Mouse (Mus musculus): ENCODE results near the gene Rpl28. TPM values are rescaled to one million over a fixed set of nuclear protein-coding genes. Genes with fewer than 3 reads are reported as not detected.

Gene Rpl28
- polyA plus RNA-seq, 1 experiment from 2014 or later, result 266 TPM

- peak overlapping the region; percentile 39 for H3K4me2 ChIP-seq (ENCODE audit: low read depth, severe bottlenecking)
- peak; percentile 82 for DNase-seq (ENCODE audit: low spot score)
- no peak overlapping the region for H3K27ac ChIP-seq (replicated peaks; ENCODE audit: low read depth, low read length)
- no peaks in the 10 kb centered on the region for H3K27me3 ChIP-seq (ENCODE audit: control insufficient read depth, insufficient read depth, low read length)
- H3K36me3 ChIP-seq (ENCODE audit: control insufficient read depth, insufficient read depth, low read length), result no peaks in the 10 kb centered on the region; the same call in 1 of the 2 replicates
- peak; percentile 77 for ATAC-seq (ENCODE audit: insufficient number of reproducible peaks, low FRiP score, low TSS enrichment, low read depth)
- 1% methylated on average over 30 of the region's 30 CpGs for WGBS
- no peaks in the 10 kb centered on the region for H3K9me3 ChIP-seq (ENCODE audit: control insufficient read depth, low read length)
- peak overlapping the region; percentile 33 for H3K4me3 ChIP-seq (ENCODE audit: low read depth, low read length)
- no peak overlapping the region for H3K9ac ChIP-seq (ENCODE audit: low read length)
- H3K4me1 ChIP-seq (ENCODE audit: control insufficient read depth, insufficient read depth, low read length), result peaks cover 9% of the 10 kb centered on the region
Observed at GRCm38 (mm10) chr7:4751971-4752820, 40.5 kb upstream of the Rpl28 start.

- peak; percentile 94 for ATAC-seq (ENCODE audit: insufficient number of reproducible peaks, low FRiP score, low TSS enrichment, low read depth)
- peak within 1 kb of the TSS; percentile 39 for H3K4me2 ChIP-seq (ENCODE audit: low read depth, severe bottlenecking)
- no peaks in the 10 kb centered on the region for H3K9me3 ChIP-seq (ENCODE audit: control insufficient read depth, low read length)
- no peak within 1 kb of the TSS; the same call in 1 of the 2 replicates for H3K9ac ChIP-seq (ENCODE audit: low read length)
- H3K27me3 ChIP-seq (ENCODE audit: control insufficient read depth, insufficient read depth, low read length), result no peaks in the 10 kb centered on the region
- no peaks in the 10 kb centered on the region; the same call in 1 of the 2 replicates for H3K36me3 ChIP-seq (ENCODE audit: control insufficient read depth, insufficient read depth, low read length)
- 5% methylated on average over 24 of the region's 24 CpGs for WGBS
- peaks cover 9% of the 10 kb centered on the region for H3K4me1 ChIP-seq (ENCODE audit: control insufficient read depth, insufficient read depth, low read length)
- H3K27ac ChIP-seq (replicated peaks; ENCODE audit: low read depth, low read length), result no peak within 1 kb of the TSS
- peak; percentile 94 for DNase-seq (ENCODE audit: low spot score)
- peak within 1 kb of the TSS; percentile 33 for H3K4me3 ChIP-seq (ENCODE audit: low read depth, low read length)
Observed at GRCm38 (mm10) chr7:4752821-4753570, 39.7 kb upstream of the Rpl28 start, which contains the start of gene Cox6b2. Gene Cox6b2, minus strand, starts transcription at chr7:4753094.

GRCm38 (mm10) chr7:4759670-4760069 lies 33.0 kb upstream of the Rpl28 start:
- 41% methylated on average over 1 of the region's 1 CpGs for WGBS
- no peak for ATAC-seq (ENCODE audit: insufficient number of reproducible peaks, low FRiP score, low TSS enrichment, low read depth)
- no peaks in the 10 kb centered on the region for H3K4me1 ChIP-seq (ENCODE audit: control insufficient read depth, insufficient read depth, low read length)

GRCm38 (mm10) chr7:4764946-4765710 lies 27.5 kb upstream of the Rpl28 start:
- no peak overlapping the region for H3K4me3 ChIP-seq (ENCODE audit: low read depth, low read length)
- no peaks in the 10 kb centered on the region for H3K27me3 ChIP-seq (ENCODE audit: control insufficient read depth, insufficient read depth, low read length)
- H3K4me2 ChIP-seq (ENCODE audit: low read depth, severe bottlenecking), result no peak overlapping the region
- no peaks in the 10 kb centered on the region for H3K9me3 ChIP-seq (ENCODE audit: control insufficient read depth, low read length)
- no peak for ATAC-seq (ENCODE audit: insufficient number of reproducible peaks, low FRiP score, low TSS enrichment, low read depth)
- no peak for DNase-seq (ENCODE audit: low spot score)
- no peak overlapping the region for H3K27ac ChIP-seq (replicated peaks; ENCODE audit: low read depth, low read length)
- H3K36me3 ChIP-seq (ENCODE audit: control insufficient read depth, insufficient read depth, low read length), result no peaks in the 10 kb centered on the region
- no peak overlapping the region for H3K9ac ChIP-seq (ENCODE audit: low read length)
- no peaks in the 10 kb centered on the region for H3K4me1 ChIP-seq (ENCODE audit: control insufficient read depth, insufficient read depth, low read length)
- 27% methylated on average over 4 of the region's 4 CpGs for WGBS

More at GRCm38 (mm10) chr7:4759670-4760069, 33.0 kb upstream of the Rpl28 start:
- Histone ChIP-seq H3K9me3 (ENCODE audit: control insufficient read depth, low read length) (no peaks in the 10 kb centered on the region), H3K4me3 (ENCODE audit: low read depth, low read length) (no peak overlapping the region), H3K27ac (replicated peaks; ENCODE audit: low read depth, low read length) (no peak overlapping the region), H3K36me3 (ENCODE audit: control insufficient read depth, insufficient read depth, low read length) (no peaks in the 10 kb centered on the region), H3K9ac (ENCODE audit: low read length) (no peak overlapping the region), H3K27me3 (ENCODE audit: control insufficient read depth, insufficient read depth, low read length) (no peaks in the 10 kb centered on the region), H3K4me2 (ENCODE audit: low read depth, severe bottlenecking) (no peak overlapping the region)
- no peak for DNase-seq (ENCODE audit: low spot score)

GRCm38 (mm10) chr7:4771202-4771601 lies 21.5 kb upstream of the Rpl28 start, which contains the start of gene Fam71e2:
Gene Fam71e2, minus strand, starts transcription at chr7:4771302.
- Histone ChIP-seq H3K27me3 (ENCODE audit: control insufficient read depth, insufficient read depth, low read length) (peaks cover 8% of the 10 kb centered on the region), H3K9ac (ENCODE audit: low read length) (no peak within 1 kb of the TSS), H3K4me3 (ENCODE audit: low read depth, low read length) (no peak within 1 kb of the TSS), H3K36me3 (ENCODE audit: control insufficient read depth, insufficient read depth, low read length) (no peaks in the 10 kb centered on the region), H3K9me3 (ENCODE audit: control insufficient read depth, low read length) (no peaks in the 10 kb centered on the region; the same call in 1 of the 2 replicates), H3K4me1 (ENCODE audit: control insufficient read depth, insufficient read depth, low read length) (no peaks in the 10 kb centered on the region), H3K4me2 (ENCODE audit: low read depth, severe bottlenecking) (no peak within 1 kb of the TSS), H3K27ac (replicated peaks; ENCODE audit: low read depth, low read length) (no peak within 1 kb of the TSS)
- ATAC-seq (ENCODE audit: insufficient number of reproducible peaks, low FRiP score, low TSS enrichment, low read depth), result no peak
- 84% methylated on average over 5 of the region's 5 CpGs for WGBS
- DNase-seq (ENCODE audit: low spot score), result no peak

- Histone ChIP-seq H3K27ac (replicated peaks; ENCODE audit: low read depth, low read length) (no peak overlapping the region), H3K9me3 (ENCODE audit: control insufficient read depth, low read length) (no peaks in the 10 kb centered on the region; the same call in 1 of the 2 replicates), H3K36me3 (ENCODE audit: control insufficient read depth, insufficient read depth, low read length) (no peaks in the 10 kb centered on the region), H3K4me3 (ENCODE audit: low read depth, low read length) (no peak overlapping the region), H3K4me2 (ENCODE audit: low read depth, severe bottlenecking) (no peak overlapping the region), H3K4me1 (ENCODE audit: control insufficient read depth, insufficient read depth, low read length) (peaks cover 10% of the 10 kb centered on the region; the same call in 1 of the 2 replicates), H3K9ac (ENCODE audit: low read length) (no peak overlapping the region), H3K27me3 (ENCODE audit: control insufficient read depth, insufficient read depth, low read length) (peaks cover 35% of the 10 kb centered on the region)
- ATAC-seq (ENCODE audit: insufficient number of reproducible peaks, low FRiP score, low TSS enrichment, low read depth), result no peak
- DNase-seq (ENCODE audit: low spot score), result no peak
- WGBS, result 52% methylated on average over 10 of the region's 10 CpGs
Observed at GRCm38 (mm10) chr7:4776131-4776530, 16.5 kb upstream of the Rpl28 start.

- Histone ChIP-seq H3K4me3 (ENCODE audit: low read depth, low read length) (peak overlapping the region; percentile 16), H3K27me3 (ENCODE audit: control insufficient read depth, insufficient read depth, low read length) (peaks cover 35% of the 10 kb centered on the region), H3K9ac (ENCODE audit: low read length) (no peak overlapping the region), H3K36me3 (ENCODE audit: control insufficient read depth, insufficient read depth, low read length) (no peaks in the 10 kb centered on the region), H3K9me3 (ENCODE audit: control insufficient read depth, low read length) (no peaks in the 10 kb centered on the region; the same call in 1 of the 2 replicates), H3K4me2 (ENCODE audit: low read depth, severe bottlenecking) (peak overlapping the region; percentile 30), H3K4me1 (ENCODE audit: control insufficient read depth, insufficient read depth, low read length) (peaks cover 13% of the 10 kb centered on the region; the same call in 1 of the 2 replicates), H3K27ac (replicated peaks; ENCODE audit: low read depth, low read length) (no peak overlapping the region)
- under 1% methylated on average over 30 of the region's 56 CpGs for WGBS
- peak; percentile 78 for ATAC-seq (ENCODE audit: insufficient number of reproducible peaks, low FRiP score, low TSS enrichment, low read depth)
- DNase-seq (ENCODE audit: low spot score), result peak; percentile 87
Observed at GRCm38 (mm10) chr7:4776861-4777830, 15.5 kb upstream of the Rpl28 start.

All from limb, embryonic 11.5 days (tissue).